Mouse (Mus musculus): Measurements from ENCODE around the gene Zdhhc20. TPM values are rescaled to one million over a fixed set of nuclear protein-coding genes. Genes with fewer than 3 reads are reported as not detected.

Zdhhc20 gene
- polyA plus RNA-seq, 1 experiment from 2014 or later = 36.5 TPM

- WGBS = 74% methylated on average over 4 of the region's 4 CpGs
- no peaks in the 10 kb centered on the region for H3K4me1 ChIP-seq (replicated peaks; ENCODE audit: control insufficient read depth, insufficient read depth, low read length)
- ATAC-seq (ENCODE audit: low FRiP score) = no peak
- no peak overlapping the region for H3K27ac ChIP-seq
- no peak overlapping the region for H3K4me3 ChIP-seq (replicated peaks; ENCODE audit: low read length)
- no peak overlapping the region for H3K9ac ChIP-seq
- H3K36me3 ChIP-seq (replicated peaks; ENCODE audit: control insufficient read depth, insufficient read depth) = no peaks in the 10 kb centered on the region
- DNase-seq (ENCODE audit: low spot score) = no peak
- no peak overlapping the region for H3K4me2 ChIP-seq (replicated peaks)
- no peaks in the 10 kb centered on the region for H3K9me3 ChIP-seq (ENCODE audit: control insufficient read depth, low read length)
- no peaks in the 10 kb centered on the region for H3K27me3 ChIP-seq (ENCODE audit: control insufficient read depth, insufficient read depth, low read length)
Measured at GRCm38 (mm10) chr14:57787406-57787805, 102.7 kb downstream of the Zdhhc20 start.

Small RNA genes within 50 kb of the gene (microRNA-seq; reads per million reads assigned to microRNA genes)
- gene Mir3077 = not detected

Other genes with a start within 250 kb of the Zdhhc20 start
- gene Xpo4, start 224.8 kb downstream of the Zdhhc20 start, polyA plus RNA-seq (2014; fragmentation: Nextera tagmentation; extraction: Ambion mirVana) = 15.5 and 15.9 TPM in 2 replicates
- gene Gm49361, start 144.2 kb downstream of the Zdhhc20 start, polyA plus RNA-seq (2014; fragmentation: Nextera tagmentation; extraction: Ambion mirVana) = not detected in 2 replicates
- 7.5 and 7.9 TPM in 2 replicates for gene Lats2, start 131.9 kb downstream of the Zdhhc20 start, polyA plus RNA-seq (2014; fragmentation: Nextera tagmentation; extraction: Ambion mirVana)
- 34.0 and 34.2 TPM in 2 replicates for gene Sap18, start 92.1 kb downstream of the Zdhhc20 start, polyA plus RNA-seq (2014; fragmentation: Nextera tagmentation; extraction: Ambion mirVana)
- gene Ska3, start 64.1 kb downstream of the Zdhhc20 start, polyA plus RNA-seq (2014; fragmentation: Nextera tagmentation; extraction: Ambion mirVana) = 4.9 and 5.9 TPM in 2 replicates
- gene Mrpl57, start 64.0 kb downstream of the Zdhhc20 start, polyA plus RNA-seq (2014; fragmentation: Nextera tagmentation; extraction: Ambion mirVana) = 143 and 176 TPM in 2 replicates
- gene Micu2, start 109.0 kb upstream of the Zdhhc20 start, polyA plus RNA-seq (2014; fragmentation: Nextera tagmentation; extraction: Ambion mirVana) = 46.0 and 52.1 TPM in 2 replicates
- 18.4 and 19.0 TPM in 2 replicates for gene Fgf9, start 180.3 kb upstream of the Zdhhc20 start, polyA plus RNA-seq (2014; fragmentation: Nextera tagmentation; extraction: Ambion mirVana)

All from hindbrain, embryonic 14.5 days (tissue).